Mouse (Mus musculus) forebrain, embryonic 16.5 days (tissue): ENCODE results near the gene Nicn1. TPM values are rescaled to one million over a fixed set of nuclear protein-coding genes. Genes with fewer than 3 reads are reported as not detected.
A peak's percentile ranks its signal among the peaks of the same experiment; 100 is the strongest.
"Not testable (repeated sequence)": the region's sequence is repeated elsewhere in the genome, so short reads cannot be mapped to it uniquely, and the experiment has no call there.

Experiments
- ATAC-seq: fragments of 200-750 bp; cut with Nextera tagmentation; 2 replicates; pipeline ENCODE4 v1.8.0; 2017; ENCODE audit warnings: mild to moderate bottlenecking, moderate library complexity
- H3K27ac ChIP-seq: fragments of 300-500 bp; sonication (generic); 2 replicates; pipeline ENCODE4 v1.5.1; 2014; ENCODE audit warnings: low read length, control low read depth
- H3K27me3 ChIP-seq: fragments of 300-500 bp; sonication (generic); replicated peaks from 2 replicates; pipeline ENCODE4 v1.6.1; 2014; ENCODE audit warnings: low read length; ENCODE audit not compliant: control insufficient read depth, insufficient read depth
- H3K36me3 ChIP-seq: fragments of 300-500 bp; sonication (generic); 2 replicates; pipeline ENCODE4 v1.6.1; 2014; ENCODE audit not compliant: control insufficient read depth, insufficient read depth
- H3K4me1 ChIP-seq: fragments of 300-500 bp; sonication (generic); replicated peaks from 2 replicates; pipeline ENCODE4 v1.6.1; 2014; ENCODE audit warnings: low read length; ENCODE audit not compliant: control insufficient read depth, insufficient read depth
- H3K4me2 ChIP-seq: fragments of 300-500 bp; sonication (generic); 2 replicates; pipeline ENCODE4 v1.6.1; 2014; ENCODE audit warnings: mild to moderate bottlenecking, low read length, control low read depth
- H3K4me3 ChIP-seq: fragments of 300-500 bp; sonication (generic); replicated peaks from 2 replicates; pipeline ENCODE4 v1.5.1; 2014; ENCODE audit warnings: mild to moderate bottlenecking, low read length, control low read depth
- H3K9ac ChIP-seq: fragments of 300-500 bp; sonication (generic); replicated peaks from 2 replicates; pipeline ENCODE4 v1.6.1; 2014; ENCODE audit warnings: low read depth, low read length, control low read depth
- H3K9me3 ChIP-seq: fragments of 300-500 bp; sonication (generic); 2 replicates; pipeline ENCODE4 v1.6.1; 2016; ENCODE audit warnings: low read length; ENCODE audit not compliant: control insufficient read depth
- WGBS: fragments of 180-500 bp; shearing (Covaris S2); extraction: QIAGEN DNeasy Blood & Tissue Kit; methylation state at CpG from one replicate; pipeline ENCODE4 v1.1.7; 2014; 5-methylcytosine and 5-hydroxymethylcytosine counted together
- polyA plus RNA-seq: library from polyadenylated mRNA; unstranded; fragments of >200 nt; fragmentation: Nextera tagmentation; extraction: Ambion mirVana; gene quantifications from 2 replicates; pipeline ENCODE4 v1.2.1, GENCODE M21; 2015

Gene Nicn1
- polyA plus RNA-seq, 1 experiment from 2014 or later = 158 TPM

DNA sequence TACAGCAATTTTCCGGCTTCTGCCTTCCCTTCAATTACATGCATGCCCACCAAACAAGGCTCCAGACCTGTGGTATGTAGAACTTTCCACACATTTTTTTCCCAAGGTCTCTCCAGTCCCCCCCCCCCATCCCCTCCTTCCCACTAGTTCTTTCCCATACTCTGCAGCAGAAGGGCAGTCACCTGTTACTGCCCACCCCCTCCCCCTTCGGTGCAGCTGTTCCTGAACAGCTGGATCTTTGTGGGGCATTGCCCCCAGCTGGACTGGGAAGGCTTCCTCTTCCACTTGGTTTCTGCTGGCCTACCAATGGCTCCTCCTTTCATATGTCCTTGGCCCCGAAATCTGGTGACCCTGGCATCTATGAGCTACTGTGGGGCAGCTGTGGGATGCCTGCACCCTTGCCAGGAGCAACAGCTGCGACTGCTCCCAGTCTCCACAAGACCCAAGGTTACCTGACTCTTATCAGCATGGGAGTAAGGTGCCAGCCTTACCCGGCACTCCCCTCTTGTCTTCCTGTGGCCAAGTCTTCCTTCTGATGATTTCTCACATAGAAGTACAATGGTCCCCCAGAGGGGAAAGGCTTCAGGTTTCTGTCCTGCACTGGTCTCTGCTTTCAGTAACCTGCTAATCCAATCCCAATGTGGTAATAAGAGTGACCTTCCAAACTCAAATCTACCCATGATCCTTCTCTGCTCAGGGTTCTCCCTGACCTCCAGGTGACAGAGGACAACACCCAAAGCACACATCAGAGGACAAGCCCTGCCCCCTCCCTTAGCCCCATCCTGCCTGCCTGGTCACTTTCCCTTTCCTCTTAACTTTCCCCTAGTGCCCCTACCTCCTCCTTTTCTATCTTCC, 15.5 kb upstream of the Nicn1 start:
- no peak overlapping the region for H3K4me3 ChIP-seq
- H3K4me2 ChIP-seq = no peak overlapping the region
- H3K36me3 ChIP-seq = no peaks in the 10 kb centered on the region
- no peak overlapping the region for H3K9ac ChIP-seq
- H3K27ac ChIP-seq = no peak overlapping the region
- no peak for ATAC-seq
- H3K27me3 ChIP-seq = no peaks in the 10 kb centered on the region
- H3K9me3 ChIP-seq = no peaks in the 10 kb centered on the region
- WGBS = 81% methylated on average over 5 of the region's 5 CpGs
- no peaks in the 10 kb centered on the region for H3K4me1 ChIP-seq

GRCm38 (mm10) chr9:108275331-108275659, 14.9 kb upstream of the Nicn1 start:
- 72% methylated on average over 6 of the region's 6 CpGs for WGBS
- no peaks in the 10 kb centered on the region for H3K27me3 ChIP-seq
- H3K27ac ChIP-seq = no peak overlapping the region
- H3K9ac ChIP-seq = no peak overlapping the region
- no peak overlapping the region for H3K4me2 ChIP-seq
- H3K4me1 ChIP-seq = no peaks in the 10 kb centered on the region
- H3K4me3 ChIP-seq = no peak overlapping the region
- ATAC-seq = no peak
- H3K9me3 ChIP-seq = no peaks in the 10 kb centered on the region
- H3K36me3 ChIP-seq = no peaks in the 10 kb centered on the region

- no peaks in the 10 kb centered on the region for H3K4me1 ChIP-seq
- H3K27ac ChIP-seq = no peak overlapping the region
- H3K4me2 ChIP-seq = no peak overlapping the region
- no peaks in the 10 kb centered on the region for H3K36me3 ChIP-seq
- no peak overlapping the region for H3K9ac ChIP-seq
- H3K4me3 ChIP-seq = no peak overlapping the region
- no peak for ATAC-seq
- H3K27me3 ChIP-seq = no peaks in the 10 kb centered on the region
- 65% methylated on average over 10 of the region's 10 CpGs for WGBS
- H3K9me3 ChIP-seq = no peaks in the 10 kb centered on the region
These were observed 11.4 kb upstream of the Nicn1 start for GRCm38 (mm10) chr9:108278697-108279450.

DNA sequence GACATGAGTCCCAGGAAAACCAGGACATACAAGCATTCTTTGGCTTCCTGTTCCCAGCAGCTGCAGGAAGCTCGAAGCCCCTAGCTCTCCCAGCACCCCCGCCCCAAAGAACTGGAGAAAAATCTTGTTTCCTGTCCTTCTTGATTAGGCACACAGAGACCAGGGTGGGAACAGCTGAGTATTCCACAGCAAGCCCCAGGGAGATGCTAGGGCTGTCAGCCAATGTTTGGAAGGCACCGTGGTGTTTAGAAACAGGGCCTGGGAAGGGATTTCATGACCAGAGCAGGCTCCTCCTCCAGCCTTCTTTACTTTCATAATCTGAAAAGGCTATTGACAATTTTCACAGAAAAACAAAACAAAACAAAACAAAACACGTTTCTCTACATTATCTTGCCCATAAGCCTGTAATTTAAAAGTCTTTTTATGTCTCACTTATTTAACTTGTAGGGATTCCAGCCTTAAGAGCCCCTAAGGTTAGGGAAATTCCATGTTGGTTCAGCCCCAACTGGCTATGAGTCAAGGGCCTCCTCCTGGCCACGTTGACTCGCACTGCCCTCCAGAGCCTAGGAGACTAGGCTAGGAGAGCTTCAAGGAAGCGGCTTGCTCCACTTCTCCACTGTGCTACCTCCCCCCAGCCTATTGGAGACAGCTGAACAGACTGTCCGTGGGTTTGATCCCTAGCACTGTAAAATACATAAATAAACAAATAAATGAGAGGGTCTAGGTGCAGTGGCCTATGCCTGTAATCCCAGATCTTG, 10.0 kb upstream of the Nicn1 start:
- Histone ChIP-seq H3K9me3 (no peaks in the 10 kb centered on the region), H3K27me3 (no peaks in the 10 kb centered on the region), H3K4me2 (no peak overlapping the region), H3K4me3 (no peak overlapping the region), H3K4me1 (no peaks in the 10 kb centered on the region), H3K27ac (no peak overlapping the region), H3K9ac (no peak overlapping the region), H3K36me3 (no peaks in the 10 kb centered on the region)
- 47% methylated on average over 8 of the region's 8 CpGs for WGBS
- no peak for ATAC-seq

GRCm38 (mm10) chr9:108284410-108284809, 5.8 kb upstream of the Nicn1 start:
- Histone ChIP-seq H3K9me3 (no peaks in the 10 kb centered on the region), H3K4me1 (no peaks in the 10 kb centered on the region; the same call in 1 of the 2 replicates)

GRCm38 (mm10) chr9:108287526-108288238, 2.5 kb upstream of the Nicn1 start:
- not testable (repeated sequence) for H3K4me1 ChIP-seq, H3K36me3 ChIP-seq, H3K9me3 ChIP-seq, H3K9ac ChIP-seq, H3K27me3 ChIP-seq, ATAC-seq, H3K27ac ChIP-seq, H3K4me2 ChIP-seq, H3K4me3 ChIP-seq
- WGBS = 90% methylated on average over 4 of the region's 6 CpGs

More at GRCm38 (mm10) chr9:108284410-108284809, 5.8 kb upstream of the Nicn1 start:
- 15% methylated on average over 6 of the region's 6 CpGs for WGBS
- Histone ChIP-seq H3K27ac (no peak overlapping the region), H3K4me3 (no peak overlapping the region), H3K27me3 (no peaks in the 10 kb centered on the region), H3K36me3 (no peaks in the 10 kb centered on the region), H3K4me2 (no peak overlapping the region), H3K9ac (no peak overlapping the region)
- peak; percentile 73 for ATAC-seq

- H3K27me3 ChIP-seq = no peaks in the 10 kb centered on the region
- peak overlapping the region; percentile 80 for H3K4me2 ChIP-seq
- peak overlapping the region; percentile 99 for H3K27ac ChIP-seq
- no peaks in the 10 kb centered on the region for H3K9me3 ChIP-seq
- peaks cover 8% of the 10 kb centered on the region for H3K4me1 ChIP-seq
- peaks cover 4% of the 10 kb centered on the region; the same call in 1 of the 2 replicates for H3K36me3 ChIP-seq
- no peak for ATAC-seq
- H3K9ac ChIP-seq = peak overlapping the region; percentile 84
- 61% methylated on average over 2 of the region's 2 CpGs for WGBS
- H3K4me3 ChIP-seq = peak overlapping the region; percentile 69
These were observed 882 bp upstream of the Nicn1 start for GRCm38 (mm10) chr9:108289347-108289746.

DNA sequence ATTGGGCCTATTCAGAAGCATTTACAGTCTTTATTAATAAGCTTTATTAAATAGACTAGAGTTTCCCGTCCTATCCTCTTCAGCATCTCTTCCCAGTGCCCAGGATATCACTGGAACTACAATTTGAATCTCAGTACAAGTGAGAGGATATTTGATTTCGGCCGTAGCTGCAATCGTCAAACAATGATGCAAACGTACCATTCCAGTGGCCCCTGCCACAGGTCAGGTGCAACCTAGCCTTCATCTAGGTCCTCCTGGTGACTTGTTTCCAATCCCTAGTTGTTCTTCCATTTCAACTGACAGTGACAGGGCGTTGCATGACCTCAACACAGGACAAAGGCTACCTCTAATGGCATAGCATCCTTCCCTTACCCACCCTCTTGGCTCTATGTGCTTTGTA, 544 bp downstream of the Nicn1 start:
- Histone ChIP-seq H3K4me3 (peak overlapping the region; percentile 69), H3K4me2 (peak overlapping the region; percentile 67), H3K36me3 (peaks cover 4% of the 10 kb centered on the region), H3K4me1 (peaks cover 8% of the 10 kb centered on the region), H3K9me3 (no peaks in the 10 kb centered on the region), H3K27me3 (no peaks in the 10 kb centered on the region), H3K27ac (peak overlapping the region; percentile 87), H3K9ac (peak overlapping the region; percentile 76)
- ATAC-seq = no peak
- WGBS = 42% methylated on average over 6 of the region's 6 CpGs
